ENCODE assay signal across 8 mouse cellular contexts in genomic region chr17:65613463-65614412, GRCm38 (mm10). TPM values are rescaled to one million over a fixed set of nuclear protein-coding genes. Genes with fewer than 3 reads are reported as not detected.
A peak's percentile ranks its signal among the peaks of the same experiment; 100 is the strongest.
DNase-seq lines count a peak whose midpoint lies in the region; ATAC-seq and TF ChIP-seq lines count a peak whose summit lies in the region.

Gene Vapa (minus strand): TSS chr17:65613555.

- H3K27me3 ChIP-seq in forebrain, embryonic 15.5 days, result no peaks in the 10 kb centered on the region

- H3K4me2 ChIP-seq in forebrain, embryonic 15.5 days (replicated peaks), result peak within 1 kb of the TSS; percentile 73

- H3K36me3 ChIP-seq in ES-E14 (ENCODE audit: control insufficient read depth, insufficient read depth, low read length, poor library complexity, severe bottlenecking), result peaks cover 4% of the 10 kb centered on the region
- H3K36me3 ChIP-seq in forebrain, embryonic 15.5 days, result no peaks in the 10 kb centered on the region

- peaks cover 7 to 8% of the 10 kb centered on the region in 2 experiments; a peak in 3 of 4 replicates for H3K4me1 ChIP-seq in ES-E14 (ENCODE audit: control insufficient read depth in 2 of 2, insufficient read depth in 2 of 2, low read length in 2 of 2, poor library complexity in 1 of 2)
- peaks cover 34% of the 10 kb centered on the region for H3K4me1 ChIP-seq in forebrain, embryonic 15.5 days
- H3K4me1 ChIP-seq in lung, adult 2 months (ENCODE audit: control insufficient read depth, insufficient read depth, low read length), result peaks cover 17% of the 10 kb centered on the region

- peak within 1 kb of the TSS; percentile 98 for H3K9ac ChIP-seq in ES-E14 (ENCODE audit: insufficient read depth, low read depth, low read length, poor library complexity, severe bottlenecking)
- H3K9ac ChIP-seq in forebrain, embryonic 15.5 days (replicated peaks), result peak within 1 kb of the TSS; percentile 98

- peak; percentile 93 for DNase-seq in ES-E14 (ENCODE audit: low read depth, low spot score)
- DNase-seq in cerebellum, adult 11-12 months, result peak; percentile 98
- DNase-seq in heart, postnatal 25 days (ENCODE audit: low spot score), result peak; percentile 97
- peak; percentile 97 to 99 for DNase-seq in layer of hippocampus, adult 18-20 months (ENCODE audit: low spot score in 2 of 2)
- DNase-seq in lung, adult 2 months, result peak; percentile 98
- peak; percentile 95 to 96 for DNase-seq in thymus, adult 18-20 months

- H3K9me3 ChIP-seq in ES-E14 (ENCODE audit: control insufficient read depth, insufficient read depth, low read depth, low read length), result no peaks in the 10 kb centered on the region
- H3K9me3 ChIP-seq in forebrain, embryonic 15.5 days, result no peaks in the 10 kb centered on the region

- H3K4me3 ChIP-seq in ES-E14 (ENCODE audit: insufficient read depth in 1 of 2, low read depth in 1 of 2, low read length in 2 of 2, poor library complexity in 1 of 2, severe bottlenecking in 1 of 2), result peak within 1 kb of the TSS; percentile 97
- peak within 1 kb of the TSS; percentile 99 for H3K4me3 ChIP-seq in forebrain, embryonic 15.5 days
- peak within 1 kb of the TSS; percentile 100 for H3K4me3 ChIP-seq in lung, adult 2 months (replicated peaks; ENCODE audit: extremely low read depth, low read depth, low read length)

- TF ChIP-seq POLR2A in lung, adult 2 months (IDR thresholded peaks at IDR 0.05; ENCODE audit: borderline replicate concordance, extremely low read depth, low read depth, low read length), result peak; percentile 83

- WGBS in forebrain, embryonic 15.5 days, result under 1% methylated on average over 85 of the region's 85 CpGs
- WGBS in lung, adult 2 months, result under 1% methylated on average over 82 of the region's 85 CpGs

- H3K27ac ChIP-seq in ES-E14 (ENCODE audit: insufficient read depth, low read depth, low read length, poor library complexity, severe bottlenecking), result peak within 1 kb of the TSS; percentile 98
- peak within 1 kb of the TSS; percentile 99 for H3K27ac ChIP-seq in forebrain, embryonic 15.5 days (replicated peaks)

- in situ Hi-C loops in ES-E14 (cut with MboI; ENCODE audit: low sequenced_read_pairs in 2 of 2, unreplicated experiment in 2 of 2), result no loop called here

- intact Hi-C loops in heart, postnatal 25 days (cut with DNase I), result loop anchor here (2.0 to 5.0 kb wide), 2 partner anchors 65 to 169 kb away; partner anchors contain the start of gene Ppp4r1

- no peak for TF ChIP-seq CTCF in lung, adult 2 months (IDR thresholded peaks at IDR 0.05; ENCODE audit: insufficient read depth, low read length)

- ATAC-seq in forebrain, embryonic 15.5 days (replicated peaks), result peak; percentile 95
- ATAC-seq in neutrophil, adult 5-6 weeks (ENCODE audit: extremely low read depth, insufficient number of reproducible peaks, low FRiP score, poor library complexity, severe bottlenecking), result peak; percentile 87

TF ChIP-seq in ES-E14, 5 proteins besides CTCF, POLR2A, EP300 and RAD21:
- 0 out of 2 replicates have a peak, but pooled peaks have one; percentile 10 for TF ChIP-seq MAFK (IDR thresholded peaks at IDR 0.05; ENCODE audit: insufficient read depth, low read depth, low read length)
- no peak for TF ChIP-seq ZC3H11A (IDR thresholded peaks at IDR 0.05; ENCODE audit: borderline replicate concordance, low read depth, low read length)
- TF ChIP-seq HCFC1 (IDR thresholded peaks at IDR 0.05; ENCODE audit: borderline replicate concordance, insufficient read depth, low read length), result peak; percentile 63; the same call in 1 of the 2 replicates

RNA-seq across cellular contexts. Expression of gene Vapa, which starts in this region (rescaled TPM):
- total RNA-seq in ES-E14 (2012; rRNA removed), result 56.5 and 78.0 TPM in 2 replicates
- polyA plus RNA-seq in forebrain, embryonic 15.5 days (2015; fragmentation: Nextera tagmentation; extraction: Ambion mirVana), result 248 and 258 TPM in 2 replicates
- total RNA-seq in heart, postnatal 25 days (2021), result 10 to 100 TPM; 86.2 to 88.8 TPM
- total RNA-seq in layer of hippocampus, adult 18-20 months (2021), result 100 to 1,000 TPM; 129 to 132 TPM
- 40.3 and 68.3 TPM in 2 replicates for polyA plus RNA-seq in lung, adult 2 months (2012; rRNA removed)
- total RNA-seq in neutrophil, adult 5-6 weeks (2017), result 91.2 and 98.1 TPM in 2 replicates

Comparison
In these comparisons a context has a peak if more than half of its experiments do, and no peak if none do; other contexts are left out.
1. Peak in every context shown above with its lines: DNase-seq, ATAC-seq, H3K4me3 ChIP-seq and H3K27ac ChIP-seq.